ENCODE assay signal across 7 mouse cellular contexts in genomic region chr19:8756635-8757387, GRCm38 (mm10). TPM values are rescaled to one million over a fixed set of nuclear protein-coding genes. Genes with fewer than 3 reads are reported as not detected.
A peak's percentile ranks its signal among the peaks of the same experiment; 100 is the strongest.
DNase-seq lines count a peak whose midpoint lies in the region; ATAC-seq lines count a peak whose summit lies in the region.

Nxf1 (plus strand) TSS chr19:8757073.

- peak; percentile 94 to 97 for DNase-seq in adrenal gland, adult (ENCODE audit: inconsistent age in 2 of 2, low spot score in 1 of 2)
- DNase-seq in embryo, embryonic 10.5 days (ENCODE audit: low spot score): peak; percentile 97
- DNase-seq in gastrocnemius, postnatal 25 days: peak; percentile 93
- peak; percentile 94 to 95 for DNase-seq in left cerebral cortex, postnatal 25 days (ENCODE audit: low spot score in 2 of 2)
- DNase-seq in midbrain, embryonic 10.5 days (ENCODE audit: low spot score): peak; percentile 94
- DNase-seq in right cerebral cortex, postnatal 4 days: peak; percentile 92

- peak within 1 kb of the TSS; percentile 96 for H3K9ac ChIP-seq in intestine, embryonic 15.5 days

- H3K36me3 ChIP-seq in intestine, embryonic 15.5 days: 0 out of 2 replicates have a peak, but pooled peaks cover 7% of the 10 kb centered on the region
- peaks cover 58% of the 10 kb centered on the region for H3K36me3 ChIP-seq in midbrain, embryonic 10.5 days

- H3K4me3 ChIP-seq in intestine, embryonic 15.5 days (replicated peaks): peak within 1 kb of the TSS; percentile 95
- peak within 1 kb of the TSS; percentile 89 for H3K4me3 ChIP-seq in midbrain, embryonic 10.5 days

- H3K27me3 ChIP-seq in intestine, embryonic 15.5 days (replicated peaks): no peaks in the 10 kb centered on the region
- no peaks in the 10 kb centered on the region for H3K27me3 ChIP-seq in midbrain, embryonic 10.5 days (ENCODE audit: low read depth, poor library complexity, severe bottlenecking)

- peak within 1 kb of the TSS; percentile 70 for H3K4me2 ChIP-seq in intestine, embryonic 15.5 days (replicated peaks)

- peaks cover 9% of the 10 kb centered on the region; the same call in 1 of the 2 replicates for H3K4me1 ChIP-seq in intestine, embryonic 15.5 days (replicated peaks)
- peaks cover 28% of the 10 kb centered on the region for H3K4me1 ChIP-seq in midbrain, embryonic 10.5 days

- WGBS in intestine, embryonic 15.5 days: under 1% methylated on average over 75 of the region's 75 CpGs
- under 1% methylated on average over 75 of the region's 75 CpGs for WGBS in midbrain, embryonic 10.5 days

- peak within 1 kb of the TSS; percentile 94 for H3K27ac ChIP-seq in intestine, embryonic 15.5 days
- H3K27ac ChIP-seq in midbrain, embryonic 10.5 days (replicated peaks): peak within 1 kb of the TSS; percentile 95

- H3K9me3 ChIP-seq in intestine, embryonic 15.5 days: no peaks in the 10 kb centered on the region
- H3K9me3 ChIP-seq in midbrain, embryonic 10.5 days (replicated peaks): no peaks in the 10 kb centered on the region

- ATAC-seq in intestine, embryonic 15.5 days: peak; percentile 96

- intact Hi-C loops in left cerebral cortex, postnatal 25 days (cut with DNase I): loop anchor here (5.0 kb wide), 2 partner anchors 60 to 80 kb away; partner anchors contain the start of genes Bscl2, Gng3 and Ttc9c

RNA-seq across cellular contexts. Expression of gene Nxf1, which starts in this region (rescaled TPM):
- total RNA-seq in gastrocnemius, postnatal 25 days (2021): 10 to 100 TPM; 32.4 to 33.8 TPM
- polyA plus RNA-seq in intestine, embryonic 15.5 days (2015; fragmentation: Nextera tagmentation; extraction: Ambion mirVana): 143 and 146 TPM in 2 replicates
- total RNA-seq in left cerebral cortex, postnatal 25 days (2021): 10 to 100 TPM; 87.4 to 92.0 TPM
- 253 and 282 TPM in 2 replicates for polyA plus RNA-seq in midbrain, embryonic 10.5 days (2016; fragmentation: Nextera tagmentation; extraction: Ambion mirVana)

Comparison
In these comparisons a context has a peak if more than half of its experiments do, and no peak if none do; other contexts are left out.
1. Peak in every context shown above with its lines: DNase-seq, ATAC-seq, H3K4me3 ChIP-seq and H3K27ac ChIP-seq.